Mouse (Mus musculus) C2C12 (cell line): Measurements from ENCODE around the gene Tkfc.

Source experiments
- CEBPB ChIP-seq: IDR thresholded peaks from one replicate; pipeline ENCODE4 v1.6.1; 2011; ENCODE audit warnings: low read depth, mild to moderate bottlenecking, control low read depth, moderate library complexity
- CTCF ChIP-seq: IDR thresholded peaks from one replicate; pipeline ENCODE4 v1.5.1; 2011; ENCODE audit not compliant: control insufficient read depth, insufficient read depth, insufficient read length
- FOSL1 ChIP-seq: IDR thresholded peaks from one replicate; pipeline ENCODE4 v1.8.0; 2011; ENCODE audit warnings: mild to moderate bottlenecking, low read length; ENCODE audit not compliant: poor library complexity, insufficient read depth, severe bottlenecking
- MAX ChIP-seq: IDR thresholded peaks from one replicate; pipeline ENCODE4 v1.6.1; 2011; ENCODE audit warnings: mild to moderate bottlenecking, control low read depth
- MYOD1 ChIP-seq: IDR thresholded peaks from one replicate; pipeline ENCODE4 v1.6.1; 2011; ENCODE audit warnings: low read depth; ENCODE audit not compliant: control insufficient read depth, insufficient read length
- MYOG ChIP-seq: IDR thresholded peaks from one replicate; pipeline ENCODE4 v1.6.1; 2011; ENCODE audit not compliant: control insufficient read depth, insufficient read length; ENCODE audit errors: extremely low read depth
- USF1 ChIP-seq: IDR thresholded peaks from one replicate; pipeline ENCODE4 v1.6.1; 2011; ENCODE audit warnings: low read depth, mild to moderate bottlenecking, control low read depth, moderate library complexity

GRCm38 (mm10) chr19:10602787-10603186 lies 2.7 kb downstream of the Tkfc start:
- TF ChIP-seq CTCF = peak; percentile 85
- TF ChIP-seq MAX = no peak
- no peak for TF ChIP-seq FOSL1
- TF ChIP-seq USF1 = no peak
- no peak for TF ChIP-seq CEBPB
- no peak for TF ChIP-seq MYOD1
- TF ChIP-seq MYOG = no peak
